Mouse (Mus musculus): ENCODE measurements at regions not wholly inside any gene's neighbourhood (a gene's known extent, or its start where the extent isn't known, plus 50 kb on each side); places are given as distances from the start of the nearest gene placed in this dataset.

DNA sequence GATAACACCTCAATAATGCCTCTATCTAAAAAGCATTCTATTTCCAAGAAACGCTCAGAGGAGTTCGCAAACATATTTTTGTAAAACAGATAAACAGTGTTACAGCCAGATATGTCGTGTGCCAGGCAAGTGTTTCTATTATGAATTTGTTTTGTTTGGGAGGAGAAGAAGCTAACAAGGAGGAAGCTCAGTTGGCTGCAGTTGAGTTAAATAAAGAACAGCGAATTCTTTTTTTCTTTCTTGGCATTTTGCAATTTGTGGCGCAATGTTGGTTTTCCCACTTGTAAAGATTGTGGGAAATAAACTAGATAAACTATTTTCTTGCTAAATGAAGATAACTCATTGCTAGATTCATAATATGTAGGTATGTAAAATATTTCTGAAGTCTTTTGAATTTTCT, 427.4 kb downstream of the Prdm2 start:
- no peak for DNase-seq (ENCODE audit: low spot score in 2 of 2)

DNA sequence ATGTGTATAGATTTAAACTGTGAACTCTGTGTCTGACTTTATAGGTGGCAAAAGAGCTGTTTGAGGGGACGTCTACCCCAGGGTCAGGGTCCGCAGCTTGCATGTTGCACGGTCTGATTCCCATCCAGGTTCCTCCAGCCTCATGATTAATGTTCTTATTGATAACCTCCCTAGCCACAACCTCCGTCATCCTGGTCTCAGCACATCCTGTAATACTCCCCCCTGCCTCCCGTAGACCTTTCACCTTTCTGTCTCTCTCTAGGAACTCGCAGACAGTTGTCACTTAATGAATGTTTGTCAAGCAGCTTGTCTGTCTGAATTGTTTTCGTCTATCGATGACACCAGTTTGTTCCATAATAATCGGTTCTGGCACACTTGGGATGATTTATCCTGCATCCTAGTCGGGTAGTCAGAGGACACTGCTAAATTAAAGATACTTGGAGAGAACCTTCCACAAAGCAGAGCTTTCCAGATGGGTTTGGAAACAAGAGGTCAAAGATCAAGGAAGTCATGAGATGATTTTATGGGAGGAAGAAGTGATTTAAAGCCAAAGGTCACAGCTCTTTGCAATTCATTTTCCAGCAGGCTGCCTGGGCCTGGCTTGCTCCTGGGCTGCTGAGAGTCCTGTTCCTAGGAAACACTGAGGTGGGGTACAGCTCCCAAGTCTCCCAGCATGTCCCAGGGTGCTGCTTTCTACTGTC, 435.9 kb downstream of the Prdm2 start:
- DNase-seq (ENCODE audit: low spot score in 2 of 2) = no peak

DNA sequence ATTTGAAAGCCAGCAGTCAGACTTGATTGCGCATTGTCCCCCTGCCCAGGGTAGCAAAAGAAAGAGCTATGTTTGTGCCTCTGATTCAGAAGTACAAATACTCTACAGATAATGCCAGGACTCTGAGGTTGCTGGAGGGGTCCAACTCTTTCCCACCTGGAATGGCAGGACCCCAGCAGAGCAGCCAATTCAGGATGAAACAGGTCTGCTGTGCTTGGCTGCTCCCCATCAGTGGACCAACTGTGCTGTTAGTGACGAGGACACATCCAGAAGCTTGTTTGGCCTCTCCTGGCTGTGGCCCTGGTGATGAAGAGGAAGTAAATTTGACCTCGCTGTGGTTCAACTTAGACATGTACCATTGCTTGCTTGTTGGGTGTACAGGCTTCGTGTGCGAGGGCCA, 437.8 kb downstream of the Prdm2 start:
- no peak for DNase-seq (ENCODE audit: low spot score in 2 of 2)

DNA sequence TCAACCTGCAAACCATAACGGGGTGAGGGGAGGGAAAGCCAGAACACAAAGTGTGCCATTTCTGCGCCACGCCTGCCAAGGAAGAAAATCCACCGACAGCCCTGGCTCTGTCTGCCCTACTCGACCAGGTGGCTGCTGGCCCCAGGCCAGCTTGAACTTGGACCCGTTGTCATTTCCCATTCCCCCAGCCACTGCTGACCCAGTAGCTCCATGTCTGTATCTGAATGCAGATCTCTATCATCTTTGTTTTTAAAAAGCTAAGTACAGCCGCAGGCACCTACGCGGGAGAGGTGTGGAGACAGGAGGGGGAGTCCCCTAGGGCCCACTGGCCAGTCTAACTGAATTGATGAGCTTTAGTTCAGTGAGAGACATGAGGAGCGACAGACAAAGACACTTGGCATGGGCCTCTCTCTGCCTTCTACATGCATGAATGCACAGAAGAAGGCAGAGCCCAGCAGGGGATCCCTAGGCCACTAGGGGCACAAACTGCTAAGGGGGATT, 439.1 kb downstream of the Prdm2 start:
- no peak for DNase-seq (ENCODE audit: low spot score in 2 of 2)

DNA sequence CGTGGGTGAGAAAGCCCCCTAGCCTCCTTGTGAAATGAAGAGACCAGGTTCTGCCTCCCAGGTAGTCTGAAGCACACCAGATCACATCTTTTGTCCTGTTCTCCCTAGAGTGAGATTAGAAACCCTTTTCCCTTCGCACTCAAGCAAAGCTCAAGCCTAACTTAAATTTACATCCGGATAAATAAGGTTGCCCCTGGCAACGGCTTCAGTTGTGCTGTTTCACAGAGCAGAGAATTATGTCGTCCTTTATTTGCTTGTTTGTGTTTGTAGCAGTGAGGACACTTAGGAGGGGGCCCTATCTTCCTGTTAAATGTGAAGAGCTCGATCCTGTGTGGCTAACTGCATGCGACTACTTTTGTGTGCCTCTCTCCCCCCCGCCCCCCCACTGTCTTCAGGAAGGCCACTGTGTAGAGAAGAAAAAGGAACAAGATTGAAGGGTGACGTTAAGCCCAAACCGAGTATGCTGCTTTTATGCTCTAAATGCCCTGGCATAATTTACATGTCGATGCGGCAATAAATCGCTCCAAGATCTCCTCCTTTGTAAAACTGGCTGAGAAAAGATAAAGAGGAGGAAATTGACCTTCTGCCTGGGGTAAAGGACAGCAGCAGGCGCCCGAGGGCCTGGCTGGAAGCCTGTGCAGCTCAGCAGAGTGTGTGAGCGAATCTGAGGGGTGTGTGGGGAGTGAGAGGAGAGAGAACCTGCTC, 439.9 kb downstream of the Prdm2 start:
- peak in 1 of 2 experiments; percentile 15 for DNase-seq (ENCODE audit: low spot score in 2 of 2)

DNA sequence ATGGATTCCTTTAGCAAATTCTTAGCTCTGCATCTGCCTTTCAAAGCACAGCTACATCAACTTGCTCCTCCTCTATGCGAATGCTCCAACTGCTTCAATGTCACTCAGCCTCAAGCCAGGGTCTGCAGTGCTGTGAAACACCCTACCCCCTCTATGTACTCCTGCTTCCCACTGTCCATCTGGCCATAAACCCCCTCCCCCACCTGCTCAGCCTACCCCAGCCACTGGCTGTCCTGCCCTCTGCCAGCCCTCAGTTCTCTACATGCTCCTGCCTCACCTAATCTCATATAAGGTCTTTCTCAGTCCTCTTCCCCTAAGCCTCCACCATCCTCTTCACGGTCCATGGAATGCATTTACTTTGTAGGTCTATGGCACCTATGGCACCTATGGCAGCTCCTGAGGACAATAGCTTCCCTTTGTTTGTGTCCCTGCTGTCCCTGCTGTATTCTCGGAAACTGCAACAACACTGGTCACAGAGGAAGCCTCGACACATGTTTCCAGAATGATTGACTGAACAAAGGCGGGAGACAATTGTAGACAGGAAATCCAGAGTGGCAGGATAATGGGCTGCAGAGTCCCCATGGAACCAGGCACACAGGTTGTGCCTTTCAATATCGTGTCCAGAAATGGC, 441.2 kb downstream of the Prdm2 start:
- DNase-seq (ENCODE audit: low spot score in 2 of 2) = no peak

DNA sequence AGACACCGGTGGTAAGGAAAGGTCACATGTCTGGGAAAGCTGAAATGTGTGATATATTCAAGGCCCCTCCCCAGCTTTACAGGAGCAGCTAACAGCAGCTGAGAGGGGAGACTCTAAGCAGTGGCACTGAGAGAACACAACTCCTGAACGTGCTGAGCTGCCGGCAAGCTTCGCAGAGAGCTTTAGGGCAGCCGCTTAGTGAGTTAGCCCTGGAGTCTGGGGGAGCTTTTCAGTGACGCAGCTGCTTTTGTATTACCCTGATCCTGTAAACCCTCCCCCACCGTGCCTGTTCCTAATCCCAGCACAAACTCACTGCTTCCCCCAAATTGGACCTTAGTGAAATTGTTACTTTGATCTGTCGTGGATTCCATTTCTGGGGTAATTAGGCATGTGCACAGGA, 442.6 kb downstream of the Prdm2 start:
- no peak for DNase-seq (ENCODE audit: low spot score in 2 of 2)

DNA sequence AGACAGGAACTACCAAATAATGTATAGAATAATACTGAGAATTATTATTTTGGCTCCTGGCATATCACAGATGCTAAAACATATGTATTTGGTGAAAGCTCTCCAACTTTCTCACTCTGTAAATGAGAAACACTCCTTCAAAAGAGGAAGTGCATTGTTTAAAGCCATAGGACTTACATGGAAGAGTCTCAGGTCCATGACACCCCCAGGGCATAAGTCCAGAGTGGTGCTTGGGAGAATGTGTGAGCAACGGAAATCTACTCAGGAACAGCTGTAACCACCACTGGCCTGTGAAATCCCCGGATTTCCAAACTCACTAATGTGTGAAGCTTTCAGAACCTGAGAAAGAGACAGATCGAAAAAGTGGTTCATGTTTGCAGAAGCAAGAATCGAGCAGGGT, 445.1 kb downstream of the Prdm2 start:
- DNase-seq (ENCODE audit: low spot score in 2 of 2) = no peak

DNA sequence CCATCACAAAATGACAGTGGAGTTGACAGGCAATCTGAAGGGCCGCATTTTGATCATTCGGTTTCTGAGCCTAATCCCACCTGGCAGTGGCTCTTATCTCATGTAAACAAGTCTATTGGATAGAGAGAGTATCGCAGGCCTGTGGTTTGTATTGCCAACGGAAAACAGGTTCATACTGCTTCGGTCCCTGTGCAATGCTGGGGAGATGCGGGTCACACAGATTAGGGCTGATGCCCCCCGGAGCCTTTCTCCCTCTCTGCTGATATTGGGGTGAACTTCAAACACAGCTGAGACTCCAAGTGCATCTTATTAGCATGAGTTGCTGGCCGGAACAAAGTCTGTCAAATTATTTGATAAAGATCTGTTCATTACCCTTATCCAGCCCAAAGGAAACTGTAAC, 451.2 kb downstream of the Prdm2 start:
- no peak for DNase-seq (ENCODE audit: low spot score in 2 of 2)

DNA sequence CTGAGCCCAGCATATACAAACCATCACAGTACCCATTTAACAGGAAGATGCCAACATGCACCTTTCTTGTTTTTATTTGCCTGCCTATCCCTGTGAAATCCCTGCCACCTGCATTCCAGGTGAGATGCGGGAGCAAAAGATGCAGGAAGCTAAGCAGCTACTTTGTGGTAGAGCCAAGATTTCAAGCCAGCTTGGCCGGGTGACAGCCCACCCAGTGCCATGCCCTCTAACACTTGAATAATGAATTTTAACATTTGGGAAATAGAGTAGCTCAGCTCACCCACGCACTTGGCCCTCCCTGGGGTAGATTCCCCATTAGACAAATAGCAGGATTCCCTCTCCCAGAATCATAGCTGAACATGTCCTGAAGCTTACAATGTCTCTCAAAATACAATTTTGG, 454.7 kb downstream of the Prdm2 start:
- no peak for DNase-seq (ENCODE audit: low spot score in 2 of 2)

DNA sequence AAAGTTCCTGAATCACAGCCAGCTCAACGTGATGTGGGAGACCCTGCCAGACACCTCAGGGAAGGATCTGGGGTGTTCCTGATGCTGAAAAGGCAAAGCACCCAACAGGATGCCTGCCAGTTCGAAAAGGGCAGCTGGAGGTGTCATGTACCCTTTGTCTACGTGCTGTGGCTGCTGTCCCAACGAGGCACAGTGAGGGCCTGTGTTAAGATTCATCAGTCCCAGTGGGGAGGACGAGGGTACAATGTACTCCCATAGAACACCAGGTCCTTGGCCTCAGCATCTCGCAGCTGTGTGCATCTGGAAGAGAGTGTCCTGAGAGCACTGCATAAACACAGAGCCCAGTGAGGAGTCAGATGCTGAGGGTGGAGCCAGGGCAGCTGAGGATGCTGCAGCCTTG, 456.5 kb downstream of the Prdm2 start:
- DNase-seq (ENCODE audit: low spot score in 2 of 2) = no peak

DNA sequence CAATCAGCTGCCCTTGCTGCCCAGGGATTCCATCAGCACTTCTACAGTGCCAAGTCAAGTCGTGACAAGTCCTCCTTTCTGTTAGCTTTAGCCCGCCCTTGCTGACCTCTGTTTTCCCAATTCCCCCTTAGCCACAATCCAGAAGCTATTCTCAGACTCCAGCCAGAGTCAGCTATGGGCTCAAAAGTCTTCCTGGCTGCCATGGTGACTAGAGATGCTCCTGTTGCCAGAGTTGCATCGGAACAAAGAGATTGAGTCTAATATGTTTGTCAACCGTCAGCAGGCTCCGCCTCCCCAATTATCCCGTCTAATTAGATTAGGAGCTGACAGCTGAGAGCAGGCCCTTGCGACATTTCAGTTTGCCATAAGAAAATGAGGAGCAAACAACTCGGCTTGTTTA, 462.9 kb downstream of the Prdm2 start:
- no peak for DNase-seq (ENCODE audit: low spot score in 2 of 2)

DNA sequence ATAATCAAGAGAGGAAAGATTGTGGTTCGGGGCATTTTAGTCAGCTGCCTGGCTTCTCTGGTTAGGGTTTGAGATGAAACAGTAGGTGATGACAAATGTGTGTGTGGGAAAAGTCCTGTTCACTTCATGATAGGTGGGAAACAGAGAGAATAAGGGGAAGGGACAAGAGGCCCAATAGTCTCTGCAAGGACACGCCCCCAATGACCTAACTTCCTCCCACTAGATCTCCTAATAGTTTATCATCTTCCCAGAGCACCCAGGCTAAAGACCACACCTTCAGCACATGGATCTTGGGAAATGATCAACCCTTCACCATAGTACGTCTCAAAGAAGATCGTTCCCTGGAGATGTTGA, 484.3 kb upstream of the Kazn start:
- DNase-seq (ENCODE audit: low spot score in 2 of 2) = no peak

DNA sequence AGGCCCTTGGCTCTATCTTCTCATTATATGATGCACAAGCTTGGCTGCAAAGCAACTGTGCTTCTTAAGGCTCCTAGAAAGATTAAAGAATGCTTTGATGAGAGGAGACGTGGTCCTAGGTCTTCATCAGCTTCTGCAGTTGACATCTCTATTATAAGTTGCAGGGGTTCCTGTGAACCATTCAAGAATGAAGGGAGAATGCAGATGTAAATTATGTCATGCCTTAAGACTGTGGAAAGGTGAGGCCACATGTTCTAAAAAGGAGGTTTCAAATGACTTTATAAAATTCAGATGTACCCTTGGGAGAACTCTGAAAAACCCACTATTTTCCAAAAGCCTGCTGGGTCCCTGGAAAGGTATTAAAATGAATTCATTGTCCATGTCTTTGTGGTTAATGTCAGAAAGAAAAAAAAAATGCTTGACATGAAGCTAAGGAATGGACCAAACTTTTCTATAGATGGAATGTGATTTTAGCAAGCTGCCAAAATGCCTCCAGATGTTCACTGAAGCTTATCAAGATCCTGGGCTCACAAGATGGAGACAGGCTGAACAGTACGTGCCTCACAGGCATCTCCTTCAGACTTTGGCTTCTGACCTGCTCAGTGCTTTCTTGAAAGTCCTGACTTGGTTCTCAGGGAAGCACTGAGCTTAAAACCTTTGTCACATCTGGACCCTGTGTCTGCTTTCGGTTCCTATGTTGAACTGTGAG, 483.8 kb upstream of the Kazn start:
- DNase-seq (ENCODE audit: low spot score in 2 of 2) = no peak

DNA sequence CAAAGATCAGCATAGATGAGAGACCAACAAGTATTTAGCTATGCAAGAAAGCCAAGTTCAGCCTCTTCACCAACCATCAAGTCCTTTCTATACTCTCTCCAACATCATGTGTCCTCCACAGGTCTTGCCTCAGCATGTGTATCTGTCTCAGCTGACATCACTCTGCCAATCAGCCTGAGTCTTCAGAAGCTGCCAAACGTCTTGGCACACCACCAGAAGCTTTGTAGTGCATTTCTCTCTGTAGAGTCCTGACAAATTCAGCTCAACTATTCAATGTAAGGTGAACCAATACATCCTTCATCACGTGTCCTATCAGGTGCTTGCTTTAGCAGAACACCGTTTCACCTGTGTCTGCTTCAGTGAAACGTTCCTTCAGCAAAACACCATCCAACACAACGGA, 462.4 kb upstream of the Kazn start:
- no peak for DNase-seq (ENCODE audit: low spot score in 2 of 2)

DNA sequence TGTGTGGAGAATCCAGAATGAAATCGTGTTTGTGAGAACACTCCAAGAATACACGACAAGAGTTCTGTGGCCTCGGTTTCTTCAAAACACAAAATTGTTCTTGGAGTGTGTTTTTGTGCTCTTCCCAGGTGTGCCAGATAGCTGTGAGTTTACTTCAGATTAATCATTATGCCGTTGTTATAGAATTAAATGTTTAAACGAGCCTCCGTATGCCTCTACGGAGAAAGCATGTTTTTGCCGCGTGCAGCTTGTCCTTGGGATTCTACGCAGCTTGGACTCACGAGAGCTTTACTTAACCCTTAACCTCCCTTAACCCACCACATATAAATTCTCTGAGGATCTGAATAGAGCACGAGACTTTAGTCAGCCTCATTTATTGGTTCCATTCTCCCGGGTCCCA, 455.7 kb upstream of the Kazn start:
- DNase-seq (ENCODE audit: low spot score in 2 of 2) = peak in 1 of 2 experiments; percentile 12

DNA sequence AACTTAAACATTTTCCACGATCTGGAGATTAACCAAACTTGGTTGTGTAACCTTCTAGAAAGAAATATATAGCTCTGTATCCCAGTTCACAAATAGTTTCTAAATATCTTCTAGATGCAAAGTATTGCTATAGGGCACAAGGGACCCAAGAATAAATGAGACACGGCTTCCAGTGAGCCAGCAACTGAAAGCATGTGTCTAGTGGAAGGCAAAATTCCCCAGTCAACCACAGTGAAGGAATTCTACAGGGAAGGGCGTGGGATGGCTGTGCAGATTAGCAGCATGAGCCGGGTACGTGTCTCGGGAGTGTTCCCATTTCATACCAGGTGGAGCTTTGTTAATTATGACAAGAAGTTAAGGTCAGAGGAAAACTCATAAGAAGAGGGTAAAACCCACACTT, 449.0 kb upstream of the Kazn start:
- no peak for DNase-seq (ENCODE audit: low spot score in 2 of 2)

DNA sequence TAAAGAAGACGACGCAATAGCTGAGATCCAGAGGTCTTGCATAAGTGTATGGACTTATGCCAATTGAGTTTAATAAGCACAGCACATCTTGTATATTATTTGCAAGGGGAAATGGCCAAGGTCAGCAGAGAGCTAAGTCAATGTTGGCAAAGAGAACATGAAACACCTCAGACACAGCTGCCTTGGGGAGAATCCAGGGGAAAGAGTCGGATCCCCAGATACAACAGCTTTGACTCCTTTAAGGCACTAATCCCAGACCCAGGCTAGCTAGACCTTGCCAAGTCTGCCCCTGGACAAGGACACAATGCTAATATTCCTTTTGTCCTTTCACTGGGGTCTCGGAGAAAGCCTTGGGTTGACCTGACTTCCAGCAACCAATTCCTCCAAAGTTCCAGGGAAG, 438.2 kb upstream of the Kazn start:
- no peak for DNase-seq (ENCODE audit: low spot score in 2 of 2)

DNA sequence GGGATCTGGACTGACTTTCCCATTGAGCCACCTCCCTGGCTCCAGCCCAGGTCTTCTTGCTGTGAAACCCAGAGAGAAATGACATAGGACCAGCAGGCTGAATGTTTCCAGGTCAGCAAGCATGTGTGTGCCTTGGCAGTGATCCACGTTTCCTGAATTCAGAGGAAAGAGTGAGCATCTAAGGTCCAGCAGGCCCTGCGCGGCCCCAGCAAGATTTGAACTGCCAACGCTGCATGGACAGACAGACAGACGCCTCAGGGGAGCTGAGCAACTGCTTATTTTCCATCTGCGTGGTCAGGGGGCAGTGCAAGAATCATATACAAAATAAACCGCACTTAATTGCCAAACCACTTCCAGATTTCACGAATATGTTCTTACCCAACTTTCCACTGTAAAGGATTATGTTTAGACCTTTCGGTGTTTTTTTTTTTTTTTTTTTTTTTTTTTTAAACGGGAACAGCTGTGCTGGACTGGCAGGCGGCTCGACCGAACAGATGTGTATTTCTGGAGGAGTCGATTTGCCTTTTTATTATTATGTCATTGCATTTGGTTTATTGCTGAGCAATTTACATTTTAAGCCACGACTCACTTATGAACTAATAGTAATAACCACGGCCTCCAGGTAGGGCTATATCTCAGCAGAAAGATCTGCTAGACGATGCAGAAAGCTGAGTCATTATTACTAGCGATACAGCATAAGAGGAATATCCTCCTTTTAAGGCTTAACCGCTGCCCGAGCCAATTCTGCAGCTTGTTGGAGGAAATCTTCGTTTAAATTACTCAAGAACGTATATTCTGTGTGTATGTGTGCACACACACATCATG, 435.7 kb upstream of the Kazn start:
- DNase-seq (ENCODE audit: low spot score in 2 of 2) = no peak

DNA sequence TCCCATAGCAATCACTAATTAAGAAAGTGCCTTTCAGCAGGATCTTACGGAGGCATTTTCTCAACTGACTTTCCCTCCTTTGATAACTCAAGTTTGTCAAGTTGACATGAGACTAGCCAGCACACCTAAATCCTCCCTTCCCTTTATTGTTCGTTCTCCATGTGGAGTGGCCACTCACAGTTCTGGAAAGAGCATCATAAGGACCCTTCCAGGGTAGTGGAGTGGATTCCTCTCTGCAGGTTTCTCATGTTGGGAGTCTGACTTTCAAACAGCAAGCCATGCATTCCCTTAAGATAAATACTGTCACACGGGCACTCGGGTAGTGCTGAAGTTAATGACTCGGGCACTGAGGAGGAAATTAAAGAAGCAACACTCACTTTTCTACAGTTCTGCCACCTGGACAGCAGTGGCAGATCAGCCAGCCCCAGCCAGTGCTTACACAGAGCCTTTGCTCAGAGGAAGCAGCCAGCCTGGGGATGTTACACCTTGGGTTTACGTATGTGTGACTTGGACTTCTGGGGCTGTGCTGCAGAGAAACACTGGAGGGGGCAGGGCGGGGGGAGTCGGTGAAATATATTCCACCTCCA, 432.8 kb upstream of the Kazn start:
- no peak for DNase-seq (ENCODE audit: low spot score in 2 of 2)

DNA sequence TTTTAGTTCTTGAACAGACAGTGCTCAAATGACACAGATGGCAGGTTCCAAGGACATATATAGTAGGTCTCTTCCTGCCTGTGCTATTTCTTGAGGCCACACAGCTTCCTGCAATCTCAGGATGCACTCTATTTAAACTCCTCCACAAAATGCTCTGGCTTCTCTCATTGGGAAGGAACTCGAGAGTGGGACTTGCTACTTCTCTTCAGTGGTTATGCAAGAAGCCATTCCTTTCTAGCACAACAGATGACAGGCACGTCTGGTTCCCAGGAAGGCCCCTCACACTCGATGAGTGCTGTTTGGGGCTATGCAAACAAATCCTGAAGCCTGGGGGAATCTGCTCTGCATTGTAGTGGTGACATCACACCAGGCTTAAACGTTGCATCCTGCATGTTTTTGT, 425.6 kb upstream of the Kazn start:
- DNase-seq (ENCODE audit: low spot score in 2 of 2) = no peak
